Mouse (Mus musculus) limb, embryonic 10.5 days (tissue): Measurements from ENCODE around the gene Ano1. TPM values are rescaled to one million over a fixed set of nuclear protein-coding genes. Genes with fewer than 3 reads are reported as not detected.

Experiments used
- DNase-seq: peaks from one replicate; pipeline ENCODE4 v3.0.0-alpha.2; 2017; ENCODE audit warnings: low spot score
- H3K27ac ChIP-seq: fragments of 300-500 bp; sonication (generic); 2 replicates; pipeline ENCODE4 v1.5.1; 2016; ENCODE audit warnings: mild to moderate bottlenecking
- H3K27me3 ChIP-seq: fragments of 300-500 bp; sonication (generic); 2 replicates; pipeline ENCODE4 v1.6.1; 2016; ENCODE audit warnings: low read depth, mild to moderate bottlenecking; ENCODE audit not compliant: poor library complexity, severe bottlenecking
- H3K36me3 ChIP-seq: fragments of 300-500 bp; sonication (generic); 2 replicates; pipeline ENCODE4 v1.6.1; 2016; ENCODE audit warnings: mild to moderate bottlenecking, moderate library complexity
- H3K4me1 ChIP-seq: fragments of 300-500 bp; sonication (generic); 2 replicates; pipeline ENCODE4 v1.6.1; 2016
- H3K4me3 ChIP-seq: fragments of 300-500 bp; sonication (generic); 2 replicates; pipeline ENCODE4 v1.5.1; 2016; ENCODE audit warnings: mild to moderate bottlenecking, moderate library complexity
- H3K9me3 ChIP-seq: fragments of 300-500 bp; sonication (generic); replicated peaks from 2 replicates; pipeline ENCODE4 v1.6.1; 2016; ENCODE audit warnings: mild to moderate bottlenecking
- WGBS: fragments of 180-500 bp; shearing (Covaris S2); methylation state at CpG from one replicate; pipeline ENCODE4 v1.1.7; 2016; 5-methylcytosine and 5-hydroxymethylcytosine counted together
- polyA plus RNA-seq: library from polyadenylated mRNA; unstranded; fragments of >200 nt; fragmentation: Nextera tagmentation; extraction: Ambion mirVana; gene quantifications from 2 replicates; pipeline ENCODE4 v1.2.1, GENCODE M21; 2016

The Ano1 gene
- polyA plus RNA-seq, 1 experiment from 2014 or later: 3.1 TPM

DNA sequence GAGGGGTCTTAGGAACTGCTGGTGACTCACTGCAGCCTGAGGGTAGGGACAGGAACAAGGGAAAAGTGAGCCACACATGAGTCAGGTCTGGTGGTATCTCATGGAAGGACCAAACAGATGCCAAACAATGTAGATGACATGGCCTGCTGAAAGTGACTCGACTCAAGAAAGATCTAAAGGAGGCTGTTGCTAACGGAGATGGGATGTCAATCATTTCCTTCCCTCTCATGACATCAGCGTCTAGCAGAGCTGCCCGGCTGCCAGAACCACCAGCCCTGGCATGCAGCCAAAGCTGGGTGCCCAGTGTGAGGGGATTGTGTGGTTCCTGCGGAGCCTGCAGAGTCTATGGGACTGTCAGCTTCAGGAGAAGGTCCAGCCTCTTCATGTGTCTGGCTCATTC, 67.3 kb downstream of the Ano1 start:
- H3K4me3 ChIP-seq: no peak overlapping the region
- DNase-seq: no peak
- no peaks in the 10 kb centered on the region for H3K36me3 ChIP-seq
- H3K9me3 ChIP-seq: no peaks in the 10 kb centered on the region
- peaks cover 19% of the 10 kb centered on the region for H3K27me3 ChIP-seq
- peaks cover 14% of the 10 kb centered on the region for H3K4me1 ChIP-seq
- no peak overlapping the region for H3K27ac ChIP-seq
- 75% methylated on average over 5 of the region's 5 CpGs for WGBS

DNA sequence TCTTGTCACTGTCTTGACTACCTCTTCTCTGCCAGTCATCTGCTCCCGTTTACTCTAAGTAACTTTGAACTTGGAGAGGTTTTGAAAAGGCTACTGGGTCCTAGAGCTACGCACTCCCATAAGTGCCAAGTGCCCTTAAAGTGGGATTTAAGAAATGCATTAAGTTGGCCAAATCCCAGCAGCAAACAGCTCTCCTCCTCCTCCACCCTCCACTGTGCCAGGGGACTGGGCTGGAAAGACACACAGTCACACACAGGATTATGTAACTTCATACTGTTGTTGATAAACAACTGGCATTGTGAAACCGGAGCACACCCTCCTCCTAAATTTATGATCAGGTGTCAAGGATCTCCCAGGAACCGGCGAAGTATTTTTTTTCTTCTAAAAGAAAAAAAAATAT, 71.7 kb downstream of the Ano1 start:
- Histone ChIP-seq H3K9me3 (no peaks in the 10 kb centered on the region), H3K4me1 (peaks cover 13% of the 10 kb centered on the region), H3K27me3 (peaks cover 55% of the 10 kb centered on the region), H3K27ac (no peak overlapping the region), H3K4me3 (no peak overlapping the region), H3K36me3 (no peaks in the 10 kb centered on the region)
- DNase-seq: no peak
- WGBS: 80% methylated on average over 5 of the region's 5 CpGs

DNA sequence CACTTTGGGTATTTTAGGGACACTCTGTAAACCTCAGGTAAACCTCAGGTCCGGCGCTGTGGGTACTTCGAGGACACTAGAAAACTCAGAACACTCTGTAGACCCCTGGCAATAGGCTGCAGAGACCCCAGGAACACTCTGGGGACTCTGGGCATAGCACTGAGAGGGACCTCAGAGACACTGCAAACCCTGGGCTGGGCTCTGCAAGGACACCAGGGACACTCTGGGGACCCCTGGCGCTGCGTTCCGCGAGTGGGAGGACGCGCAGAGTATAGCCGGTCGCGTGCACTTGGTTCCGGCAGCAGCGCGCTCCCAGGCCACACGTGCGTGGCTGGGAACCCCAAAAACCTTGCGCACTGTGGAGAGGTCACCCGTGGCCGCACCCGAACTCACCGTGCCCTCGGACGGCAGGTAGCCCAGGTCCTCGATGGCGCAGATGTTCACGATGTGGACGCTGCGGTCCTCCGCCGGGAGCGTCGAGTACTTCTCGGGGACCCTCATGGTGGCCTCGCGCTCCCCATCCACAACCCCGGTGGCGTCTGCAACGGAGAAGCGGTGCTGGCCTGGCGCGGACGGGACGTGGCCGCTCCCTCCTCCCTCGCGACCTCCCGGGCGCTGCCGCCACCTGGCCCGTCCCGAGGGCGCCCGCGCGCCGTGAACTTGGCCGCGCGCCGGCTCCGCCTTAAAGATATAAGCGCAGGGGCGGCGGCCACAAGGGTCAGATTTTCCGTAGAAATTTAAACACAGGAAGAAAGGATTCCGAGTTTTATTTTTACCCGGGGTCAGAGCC, 73.3 kb downstream of the Ano1 start:
- Histone ChIP-seq H3K4me3 (peak overlapping the region; percentile 54), H3K4me1 (peaks cover 15% of the 10 kb centered on the region), H3K27ac (peak overlapping the region; percentile 72), H3K9me3 (no peaks in the 10 kb centered on the region), H3K27me3 (peaks cover 55% of the 10 kb centered on the region), H3K36me3 (no peaks in the 10 kb centered on the region)
- peak; percentile 55 for DNase-seq
- WGBS: 8% methylated on average over 68 of the region's 68 CpGs

DNA sequence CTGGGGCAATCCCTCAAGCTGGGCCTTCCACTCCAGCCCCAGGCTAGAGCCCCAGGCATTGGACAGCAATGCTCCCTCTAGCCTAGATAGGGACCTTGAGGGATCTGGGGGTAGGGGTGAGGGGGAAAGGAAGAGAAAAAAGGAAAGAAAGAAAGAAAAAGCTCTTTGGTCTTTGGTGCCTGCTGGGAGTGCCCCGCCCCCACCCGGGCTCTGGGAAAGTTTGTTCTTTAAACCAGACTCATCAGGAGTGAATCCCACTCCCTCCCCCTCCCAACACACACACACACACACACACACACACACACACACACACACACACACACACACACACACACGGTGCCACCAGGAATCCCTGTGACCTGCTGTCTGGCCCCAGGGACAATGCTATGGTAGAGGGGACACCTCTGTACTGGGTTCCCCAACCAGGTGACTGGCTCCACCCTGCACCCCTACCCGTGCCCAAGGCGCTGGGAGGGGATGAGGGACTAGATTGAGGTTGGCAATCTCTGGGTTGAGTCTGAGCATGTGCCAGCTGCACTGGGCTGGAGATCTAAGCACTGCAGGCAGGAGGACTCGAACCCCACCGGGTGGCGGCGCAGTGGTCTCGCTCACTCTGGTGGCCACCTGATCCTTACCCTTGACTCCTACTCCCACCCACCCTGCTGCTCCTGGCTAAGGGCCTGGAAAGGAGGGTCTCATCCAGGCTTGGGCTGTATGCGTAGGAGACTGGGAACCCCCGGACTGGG, 74.3 kb downstream of the Ano1 start:
- H3K4me1 ChIP-seq: peaks cover 17% of the 10 kb centered on the region
- no peak for DNase-seq

DNA sequence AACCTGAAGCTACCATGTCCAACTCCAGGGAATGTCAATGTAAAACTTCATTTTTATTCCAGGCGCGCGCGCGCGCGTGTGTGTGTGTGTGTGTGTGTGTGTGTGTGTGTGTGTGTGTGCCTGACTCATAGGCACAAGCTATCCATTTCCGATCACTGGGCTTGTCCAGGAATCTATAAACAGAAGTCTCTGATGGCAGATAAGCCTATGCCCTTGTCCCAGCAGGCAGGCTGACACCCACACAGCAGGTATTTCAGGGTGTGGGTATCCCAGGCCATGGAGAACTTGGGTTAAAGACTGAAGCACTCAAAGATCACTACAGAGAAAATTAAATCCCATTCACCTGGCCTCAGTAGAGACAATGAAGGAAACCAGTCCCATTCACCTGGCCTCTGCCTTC, 76.1 kb downstream of the Ano1 start:
- H3K4me1 ChIP-seq: peaks cover 17% of the 10 kb centered on the region
- H3K36me3 ChIP-seq: no peaks in the 10 kb centered on the region
- 97% methylated on average over 8 of the region's 8 CpGs for WGBS
- H3K9me3 ChIP-seq: no peaks in the 10 kb centered on the region
- H3K27me3 ChIP-seq: peaks cover 48% of the 10 kb centered on the region
- no peak overlapping the region for H3K27ac ChIP-seq
- no peak for DNase-seq
- no peak overlapping the region for H3K4me3 ChIP-seq

More for the DNA sequence above, 74.3 kb downstream of the Ano1 start:
- Histone ChIP-seq H3K4me3 (no peak overlapping the region), H3K36me3 (no peaks in the 10 kb centered on the region), H3K27ac (peak overlapping the region; percentile 72; the same call in 1 of the 2 replicates), H3K9me3 (no peaks in the 10 kb centered on the region), H3K27me3 (peaks cover 55% of the 10 kb centered on the region)
- 27% methylated on average over 12 of the region's 12 CpGs for WGBS

DNA sequence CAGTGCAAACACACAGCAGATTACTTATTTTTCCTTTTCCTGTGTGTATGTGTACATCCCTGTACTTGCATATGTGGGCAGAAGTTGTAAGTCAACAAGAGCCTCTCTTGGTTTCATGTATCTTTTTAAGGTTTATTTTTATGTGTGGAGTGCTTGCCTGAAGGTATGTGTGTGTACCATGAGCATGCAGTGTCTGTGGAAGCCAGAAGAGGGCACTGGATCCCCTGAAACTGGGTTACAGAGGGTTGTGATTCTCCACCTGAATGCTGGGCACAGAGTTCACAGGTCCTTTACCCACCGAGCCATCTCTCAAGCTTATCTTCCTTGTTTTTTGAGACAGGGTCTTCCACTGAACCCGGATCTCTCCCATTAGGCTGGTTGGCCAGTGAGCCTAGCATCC, 81.9 kb downstream of the Ano1 start:
- 96% methylated on average over 2 of the region's 2 CpGs for WGBS
- Histone ChIP-seq H3K27ac (peak overlapping the region; percentile 85), H3K4me3 (no peak overlapping the region), H3K27me3 (no peaks in the 10 kb centered on the region), H3K9me3 (no peaks in the 10 kb centered on the region), H3K4me1 (peaks cover 33% of the 10 kb centered on the region), H3K36me3 (no peaks in the 10 kb centered on the region)
- no peak for DNase-seq

DNA sequence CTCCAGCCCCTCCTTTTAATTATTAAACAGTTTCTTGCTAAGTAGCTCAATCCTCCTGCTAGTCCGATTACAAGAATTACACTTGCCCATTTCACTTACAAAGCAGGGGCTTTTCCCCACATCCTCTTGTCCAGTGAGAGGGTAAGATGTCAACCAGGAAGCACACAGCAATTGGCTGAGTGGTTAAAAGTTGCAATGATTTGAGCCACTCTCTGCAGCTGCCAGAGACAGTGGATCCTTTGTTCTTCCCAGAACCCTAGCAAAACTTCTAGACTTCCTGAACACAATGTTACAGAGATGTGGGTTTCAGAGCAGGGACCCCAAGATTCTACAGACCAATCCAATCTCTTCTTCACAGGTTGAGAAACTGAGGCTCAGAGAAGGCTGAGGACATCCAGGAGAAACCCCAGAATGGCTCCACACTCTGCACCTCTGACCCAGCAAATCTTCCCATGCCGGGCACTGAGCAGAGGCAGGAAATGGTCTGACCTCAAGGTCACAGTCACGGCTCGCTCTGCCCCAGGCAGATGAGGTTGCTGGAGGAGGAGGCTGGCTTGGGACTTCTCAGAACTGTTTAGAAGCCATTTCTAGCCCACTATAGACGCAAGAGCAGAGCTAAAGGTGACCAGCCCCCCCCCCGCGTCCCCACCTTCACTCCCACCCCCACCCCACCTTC, 83.0 kb downstream of the Ano1 start:
- WGBS: 36% methylated on average over 7 of the region's 7 CpGs
- Histone ChIP-seq H3K4me3 (no peak overlapping the region), H3K4me1 (peaks cover 39% of the 10 kb centered on the region), H3K27me3 (no peaks in the 10 kb centered on the region), H3K9me3 (no peaks in the 10 kb centered on the region), H3K27ac (peak overlapping the region; percentile 85), H3K36me3 (no peaks in the 10 kb centered on the region)
- no peak for DNase-seq

DNA sequence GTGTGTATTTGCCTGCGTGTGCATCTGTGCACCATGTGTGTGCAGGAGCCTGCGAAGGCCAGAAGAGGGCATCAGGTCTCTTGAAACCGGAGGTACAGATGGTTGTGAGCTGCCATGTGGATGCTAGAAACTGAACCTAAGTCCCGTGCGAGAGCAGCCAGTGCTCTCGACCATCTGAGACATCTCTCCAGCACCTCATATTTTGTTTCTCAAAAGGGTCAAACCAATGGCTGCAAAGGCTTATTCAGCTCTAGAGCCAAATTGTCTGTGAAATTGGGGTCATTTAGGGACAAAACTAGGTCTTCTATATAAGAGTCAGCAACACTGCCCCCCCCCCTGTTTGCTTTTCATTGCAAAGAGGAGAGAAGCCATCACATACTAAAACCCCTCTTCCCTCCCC, 84.7 kb downstream of the Ano1 start:
- Histone ChIP-seq H3K4me1 (peaks cover 49% of the 10 kb centered on the region), H3K9me3 (no peaks in the 10 kb centered on the region), H3K27me3 (no peaks in the 10 kb centered on the region), H3K4me3 (no peak overlapping the region), H3K36me3 (no peaks in the 10 kb centered on the region), H3K27ac (no peak overlapping the region; the same call in 1 of the 2 replicates)
- DNase-seq: no peak
- WGBS: 96% methylated on average over 6 of the region's 6 CpGs

DNA sequence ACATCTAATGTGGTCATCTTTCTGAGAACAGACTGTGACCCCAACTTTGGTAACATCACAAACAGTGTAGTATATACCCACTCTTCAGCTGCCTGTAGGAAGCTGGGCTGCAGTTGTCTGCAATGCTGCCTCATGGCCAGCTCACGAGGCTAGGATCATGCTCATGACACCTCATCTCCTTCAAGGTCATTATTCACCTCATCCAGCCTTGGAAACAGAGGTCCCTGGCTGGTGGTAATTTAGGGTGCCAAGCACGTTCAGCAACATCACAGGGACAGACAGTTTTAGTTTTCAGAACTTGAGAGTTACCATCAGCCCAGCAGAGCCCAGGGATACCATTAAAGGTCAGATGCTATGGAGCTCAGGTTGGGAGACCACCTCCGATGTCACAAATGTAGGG, 86.2 kb downstream of the Ano1 start:
- Histone ChIP-seq H3K36me3 (no peaks in the 10 kb centered on the region), H3K27ac (peak overlapping the region; percentile 42; the same call in 1 of the 2 replicates), H3K9me3 (no peaks in the 10 kb centered on the region), H3K4me1 (peaks cover 56% of the 10 kb centered on the region), H3K27me3 (no peaks in the 10 kb centered on the region), H3K4me3 (no peak overlapping the region)
- no peak for DNase-seq
- WGBS: 74% methylated on average over 3 of the region's 3 CpGs

DNA sequence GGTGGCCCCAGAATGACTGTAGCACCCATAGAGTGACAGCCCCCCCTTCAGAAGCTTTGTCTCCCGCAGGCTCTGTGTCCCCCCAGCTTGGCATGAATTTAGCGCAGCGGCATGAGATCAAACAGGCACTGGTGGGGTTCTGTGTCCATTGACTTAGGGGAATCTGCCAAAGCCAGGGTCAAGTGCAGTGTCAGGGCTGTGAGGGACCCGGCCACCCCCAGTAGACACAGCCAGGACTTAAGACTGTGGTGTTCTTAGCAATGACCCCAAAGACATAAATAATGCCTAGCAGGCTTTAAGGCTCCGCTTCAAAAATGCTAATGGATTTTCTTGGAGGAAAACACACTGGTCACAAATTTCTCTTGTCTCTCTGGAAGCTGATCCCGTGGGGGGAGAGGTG, 88.2 kb downstream of the Ano1 start:
- Histone ChIP-seq H3K27me3 (no peaks in the 10 kb centered on the region), H3K4me1 (peaks cover 46% of the 10 kb centered on the region), H3K4me3 (no peak overlapping the region), H3K27ac (peak overlapping the region; percentile 62), H3K36me3 (no peaks in the 10 kb centered on the region), H3K9me3 (no peaks in the 10 kb centered on the region)
- 48% methylated on average over 6 of the region's 6 CpGs for WGBS
- DNase-seq: no peak

DNA sequence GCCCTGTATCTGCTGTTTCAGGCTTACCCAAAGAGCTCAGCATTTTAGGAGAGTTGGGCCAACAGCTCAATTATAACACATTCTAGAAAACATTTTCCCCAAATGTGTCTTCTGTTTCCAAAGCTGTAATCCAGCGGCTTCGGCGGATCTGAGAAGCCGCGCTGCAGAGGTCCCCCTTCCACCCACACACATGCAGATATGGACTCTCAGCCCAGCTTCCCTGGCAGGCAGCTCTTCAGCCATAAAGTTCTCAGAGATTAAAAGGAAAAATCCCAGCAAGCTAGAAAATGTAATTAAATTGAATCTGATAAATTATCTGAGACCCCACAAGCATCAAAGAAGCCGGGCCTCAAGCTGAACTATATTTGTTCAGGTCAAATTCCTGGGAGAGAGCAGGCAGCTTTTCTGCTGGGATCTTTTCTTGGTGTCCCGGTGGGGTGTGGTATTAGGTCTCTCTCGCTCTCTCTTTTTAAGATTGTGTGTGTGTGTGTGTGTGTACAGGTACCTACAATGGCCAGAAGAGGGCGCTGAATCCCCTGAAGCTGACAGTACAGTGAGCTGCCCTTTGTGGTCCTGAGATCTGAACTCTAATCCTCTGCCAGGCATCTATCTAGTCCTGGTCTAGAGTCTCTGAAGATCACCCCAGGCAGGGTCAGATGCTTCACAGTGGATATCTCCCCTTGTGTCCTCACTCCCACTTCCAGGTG, 95.4 kb downstream of the Ano1 start:
- Histone ChIP-seq H3K4me1 (peaks cover 37% of the 10 kb centered on the region), H3K4me3 (no peak overlapping the region), H3K27me3 (no peaks in the 10 kb centered on the region), H3K9me3 (no peaks in the 10 kb centered on the region), H3K27ac (peak overlapping the region; percentile 46; the same call in 1 of the 2 replicates), H3K36me3 (no peaks in the 10 kb centered on the region)
- no peak for DNase-seq
- 83% methylated on average over 9 of the region's 9 CpGs for WGBS

DNA sequence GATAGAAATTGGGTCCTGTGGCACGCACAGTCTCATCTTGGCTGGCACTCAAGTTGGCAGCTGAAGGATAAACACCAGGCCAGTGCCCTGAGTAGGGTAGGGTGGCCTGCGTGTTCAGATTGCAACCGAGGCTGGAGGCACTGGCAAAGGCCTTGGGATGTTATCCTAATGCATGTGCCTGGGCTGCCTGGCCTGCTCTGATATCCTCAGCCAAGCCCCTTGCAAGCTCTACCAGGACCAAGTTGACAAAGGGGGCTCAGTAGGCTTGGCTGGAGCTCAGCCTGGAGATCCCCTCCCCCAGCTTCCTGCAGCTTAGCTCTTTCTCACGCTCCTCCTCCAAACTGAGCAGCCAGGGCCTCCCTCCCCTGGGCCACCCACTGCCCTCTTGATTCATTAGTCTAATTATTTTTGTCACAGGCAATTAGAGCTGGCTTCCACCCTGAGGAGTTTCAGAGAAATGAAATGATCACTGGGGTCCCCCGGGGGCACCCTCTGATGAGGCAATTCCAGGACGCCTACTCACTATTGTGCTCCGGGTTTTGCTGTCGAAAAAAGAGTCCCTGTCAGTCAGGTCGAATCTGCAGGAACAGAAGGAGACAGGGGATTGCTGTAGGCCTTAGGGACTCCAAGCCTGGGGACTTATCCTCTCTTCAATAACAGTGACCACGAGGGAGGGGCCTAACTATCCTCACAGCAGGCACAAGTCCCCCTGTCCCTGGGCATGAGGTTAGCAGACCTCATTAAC, 97.9 kb downstream of the Ano1 start:
- Histone ChIP-seq H3K27me3 (no peaks in the 10 kb centered on the region), H3K27ac (peak overlapping the region; percentile 91), H3K9me3 (no peaks in the 10 kb centered on the region), H3K36me3 (no peaks in the 10 kb centered on the region), H3K4me1 (peaks cover 37% of the 10 kb centered on the region), H3K4me3 (no peak overlapping the region)
- WGBS: 15% methylated on average over 10 of the region's 10 CpGs
- peak; percentile 63 for DNase-seq
